Mouse (Mus musculus) embryo, embryonic 11 days (tissue): Measurements from ENCODE around the gene Nynrin.
A peak's percentile ranks its signal among the peaks of the same experiment; 100 is the strongest.

Experiments
- DNase-seq: peaks from one replicate; pipeline ENCODE4 v3.0.0-alpha.2; 2015

The Nynrin gene

DNA sequence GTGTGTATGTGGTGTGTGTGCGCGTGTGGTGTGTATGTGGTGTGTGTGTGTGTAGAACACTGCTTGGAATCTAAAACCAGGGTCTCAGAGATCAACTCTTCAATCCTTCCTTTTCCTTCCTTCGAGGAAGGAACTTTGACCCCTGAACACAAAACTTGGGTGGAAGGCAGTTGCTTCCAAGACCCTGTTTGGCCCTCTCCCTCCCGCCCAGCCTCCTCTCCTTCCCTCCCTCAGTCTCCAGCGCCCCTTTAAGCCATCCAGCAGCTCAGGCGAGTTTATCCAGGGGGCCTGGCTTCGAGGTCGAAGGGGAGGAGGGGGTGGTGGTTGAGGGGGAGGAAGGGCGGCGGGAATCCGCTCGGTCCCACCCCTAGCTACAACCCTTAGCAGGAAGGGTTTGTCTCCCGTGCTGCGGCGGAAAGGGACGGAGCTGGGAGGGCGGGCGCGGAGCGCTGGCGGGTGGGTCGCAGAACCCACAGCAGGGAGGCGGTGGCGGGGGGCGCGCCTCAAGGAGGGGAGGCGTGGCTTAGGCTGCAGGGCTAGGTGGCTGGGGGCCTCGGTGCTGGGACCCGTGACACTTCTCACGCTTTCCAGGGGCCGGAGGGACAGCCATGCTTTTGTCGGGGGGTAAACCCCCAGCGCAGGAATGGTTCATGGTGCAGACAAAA, at the start of gene Nynrin:
Gene Nynrin (plus strand): TSS at position 390 of the 665 bp plus-strand sequence.
- peak; percentile 94 for DNase-seq

DNA sequence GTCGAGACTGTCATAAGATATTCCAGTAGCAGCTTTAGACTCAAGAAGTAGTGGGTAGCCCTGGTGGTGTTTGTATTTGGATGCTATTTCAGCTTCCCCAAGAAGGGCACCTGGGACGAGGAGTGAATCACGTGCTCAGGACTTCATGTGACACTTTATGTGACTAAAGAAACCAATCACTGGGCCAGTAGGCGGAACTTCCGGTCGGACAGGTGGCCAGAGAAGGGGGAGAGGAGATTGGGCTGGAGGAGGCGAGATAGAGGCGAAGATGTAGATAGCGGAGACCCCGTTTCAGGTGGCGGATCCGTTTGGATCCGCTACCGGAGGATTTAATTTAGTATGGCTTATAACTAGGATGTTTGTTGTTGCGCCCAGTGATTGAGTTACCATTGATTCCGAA, 38.9 kb upstream of the Nynrin start:
- peak; percentile 89 for DNase-seq

DNA sequence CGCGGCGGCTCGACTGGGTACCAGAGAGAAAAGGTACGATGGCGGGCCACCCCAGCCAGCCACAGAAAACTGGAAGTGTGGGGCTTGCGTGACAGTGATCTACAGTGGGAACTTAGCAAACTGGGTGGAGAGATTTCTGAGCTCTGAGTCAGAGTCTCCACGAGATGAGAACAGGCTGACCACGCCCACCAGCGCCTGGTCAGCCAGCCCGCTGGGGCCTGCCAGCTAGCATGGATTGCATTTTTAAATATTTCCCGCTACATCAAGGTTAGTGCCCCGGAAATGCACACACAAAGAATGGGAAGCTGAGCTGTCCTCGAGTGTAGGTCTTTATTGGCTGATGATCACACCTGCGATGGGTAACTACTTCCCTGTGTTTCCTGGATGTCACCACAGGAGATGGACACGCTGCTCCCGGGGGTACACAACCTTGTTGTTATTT, 38.5 kb upstream of the Nynrin start:
- peak; percentile 74 for DNase-seq

DNA sequence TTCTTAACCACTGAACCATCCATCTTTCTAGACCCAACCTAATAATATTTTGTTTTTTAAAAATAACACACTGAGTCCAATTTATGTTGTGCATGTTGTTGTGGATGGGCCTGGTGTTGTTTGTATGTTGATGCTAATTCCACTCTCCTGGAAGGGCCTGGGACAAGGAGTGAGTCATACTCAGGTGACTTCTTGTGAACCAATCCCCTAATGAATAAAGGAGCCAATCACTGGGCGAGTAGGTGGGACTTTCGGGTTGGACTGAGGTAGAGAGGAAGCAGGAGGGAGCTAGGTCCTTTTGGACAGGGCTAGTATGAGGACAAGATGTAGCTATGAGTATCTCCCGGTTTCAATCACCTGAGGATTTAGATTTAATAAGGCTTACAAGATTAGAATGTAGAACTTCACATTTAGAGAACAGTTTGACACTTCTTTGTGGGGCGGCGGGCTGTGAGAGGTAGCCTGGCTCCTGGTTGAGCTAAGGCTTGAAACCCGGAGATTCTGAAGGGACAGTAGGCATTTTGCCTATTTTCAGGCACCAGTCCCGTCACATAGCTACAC, 33.9 kb upstream of the Nynrin start:
- DNase-seq: no peak

DNA sequence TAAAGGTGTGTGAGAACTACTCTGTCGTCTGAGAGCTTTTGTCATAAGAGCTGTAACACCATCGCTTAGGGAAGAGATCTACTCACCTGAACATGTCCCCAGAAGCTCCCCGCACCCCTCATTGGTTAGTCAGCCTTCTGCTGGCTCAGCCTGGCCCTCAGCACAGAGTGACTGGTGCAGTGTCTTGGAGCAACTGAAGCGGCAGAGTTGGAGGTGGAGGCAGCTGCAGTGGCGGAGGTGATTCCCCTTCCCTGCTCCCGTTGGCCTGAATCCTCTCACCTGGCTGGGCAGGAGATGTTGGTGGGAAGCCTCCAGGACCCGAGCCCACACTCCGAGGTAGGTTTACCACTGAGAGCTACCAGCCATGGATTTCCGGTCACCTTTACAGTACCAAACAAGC, 33.2 kb upstream of the Nynrin start:
- no peak for DNase-seq

DNA sequence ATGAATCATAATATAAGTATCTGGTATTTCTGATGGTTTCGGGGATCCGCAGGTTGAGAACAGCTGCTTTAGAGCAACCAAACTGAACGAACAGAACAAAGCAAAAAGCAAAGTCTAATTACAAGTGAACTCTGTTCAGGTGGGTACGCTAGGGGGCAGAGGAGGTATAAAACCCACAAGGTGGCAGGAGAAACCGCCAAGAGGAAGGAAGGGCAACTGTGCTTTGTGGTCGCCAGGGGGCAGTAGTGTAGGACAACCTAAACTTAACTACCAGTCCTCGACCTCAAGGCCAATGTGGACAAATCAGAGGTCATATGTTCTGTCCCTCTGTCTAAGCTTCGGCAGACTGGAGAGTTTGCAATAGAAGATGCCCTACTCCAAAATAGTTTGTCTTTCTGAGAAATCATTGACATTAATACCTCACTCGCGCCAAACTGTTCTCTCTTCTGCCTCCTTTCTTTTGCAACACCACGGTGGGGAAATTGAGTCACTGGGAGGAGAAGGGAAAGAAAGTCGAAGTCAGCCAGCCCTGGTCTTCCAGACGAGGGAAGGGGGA, 31.3 kb upstream of the Nynrin start:
- DNase-seq: peak; percentile 90

DNA sequence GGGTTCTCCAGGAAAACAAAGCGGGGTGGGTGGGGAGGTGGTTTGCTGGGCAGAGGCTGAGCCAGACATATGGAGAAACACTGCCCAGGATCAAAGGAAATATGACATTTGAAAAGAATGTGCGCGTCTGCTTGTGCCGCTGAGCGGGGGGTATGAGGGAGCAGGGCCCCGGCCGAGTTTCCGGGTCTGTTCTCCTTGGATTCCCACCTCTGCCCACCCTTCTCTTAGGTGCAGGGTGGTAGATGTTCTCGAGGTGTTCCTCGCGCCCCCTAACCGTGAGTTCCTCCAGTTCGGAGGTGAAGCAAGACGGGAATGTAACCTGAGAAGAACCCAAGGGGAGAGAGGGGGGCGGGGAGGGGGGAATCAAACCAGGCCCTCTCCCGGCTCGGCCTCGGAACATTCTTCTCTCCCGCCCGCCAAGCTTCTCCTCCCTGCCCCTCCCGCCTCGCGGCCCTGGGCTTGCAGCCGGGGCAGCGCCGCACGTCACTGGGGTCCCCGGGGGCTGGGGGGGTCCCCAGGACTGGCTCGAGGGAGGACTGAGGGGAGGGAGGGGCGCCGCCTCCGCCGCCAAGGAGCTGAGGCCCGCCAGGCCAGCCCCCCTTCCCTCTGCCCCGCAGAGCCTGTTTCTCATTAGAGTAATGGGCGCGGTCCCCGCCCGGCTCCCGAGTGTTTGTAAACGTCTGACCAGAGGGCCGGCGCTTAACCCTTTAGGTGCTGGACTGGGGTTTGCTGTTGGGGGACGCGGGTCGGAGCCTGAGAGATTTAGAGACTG, 30.6 kb upstream of the Nynrin start, which contains the start of gene Nfatc4:
Gene Nfatc4 (plus strand): TSS at position 154 of the 772 bp plus-strand sequence.
- DNase-seq: peak; percentile 97

DNA sequence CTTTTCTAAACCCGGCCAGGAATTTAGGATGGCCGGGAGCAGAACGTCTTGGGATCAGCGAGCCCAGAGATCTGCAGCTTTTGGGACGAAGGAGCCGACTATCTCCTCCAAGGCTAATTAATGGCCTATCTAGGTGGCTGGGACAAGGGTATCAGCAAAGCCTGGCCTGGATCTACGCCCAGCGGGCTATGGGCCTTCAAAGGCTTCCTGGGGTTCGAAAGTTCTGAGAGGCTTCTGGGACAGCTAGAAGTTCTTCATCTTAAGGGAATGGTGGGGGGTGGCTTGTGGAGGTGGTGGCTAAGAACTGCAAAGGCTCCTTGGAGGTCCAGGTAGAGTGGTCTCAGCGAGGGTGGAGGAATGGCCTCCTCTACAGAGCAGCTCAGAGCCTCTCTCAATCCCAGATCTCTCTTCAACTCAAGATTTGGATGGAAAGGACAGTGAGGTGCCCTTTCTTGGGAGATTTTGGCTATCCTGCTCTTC, 29.8 kb upstream of the Nynrin start:
- DNase-seq: peak; percentile 77

DNA sequence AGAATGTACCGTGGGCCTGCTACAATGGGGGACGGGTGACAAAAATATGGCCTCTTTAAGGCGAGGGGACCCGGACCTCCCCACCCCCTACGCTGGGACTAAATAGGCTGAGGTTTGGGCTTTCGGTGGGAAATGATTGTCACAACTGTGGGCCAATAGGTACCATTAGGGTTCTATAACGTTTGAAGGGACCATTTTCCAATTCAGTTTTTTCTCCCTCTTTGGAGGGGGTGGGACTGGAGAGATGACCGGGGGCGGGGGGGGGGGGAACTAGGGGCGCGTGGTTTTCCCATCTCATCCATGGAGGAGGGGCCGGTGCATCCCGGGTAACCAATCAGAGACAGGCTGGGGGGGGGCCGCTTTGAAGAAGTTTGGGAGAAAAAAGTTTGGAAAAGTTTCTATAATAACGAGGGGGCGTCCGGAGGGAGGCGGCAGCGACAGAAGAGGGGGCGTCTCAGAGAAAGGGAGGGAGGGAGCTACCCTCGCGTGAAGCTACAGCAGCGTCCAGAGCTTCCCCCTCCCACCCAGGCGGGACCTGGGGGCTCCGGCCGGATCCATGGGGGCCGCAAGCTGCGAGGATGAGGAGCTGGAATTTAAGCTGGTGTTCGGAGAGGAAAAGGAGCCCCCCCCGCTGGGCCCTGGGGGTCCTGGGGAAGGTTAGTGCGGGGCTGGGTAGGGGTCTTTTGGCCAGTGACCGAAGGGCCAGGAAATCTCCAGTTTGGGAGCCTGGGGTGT, 29.2 kb upstream of the Nynrin start:
- DNase-seq: peak; percentile 83

DNA sequence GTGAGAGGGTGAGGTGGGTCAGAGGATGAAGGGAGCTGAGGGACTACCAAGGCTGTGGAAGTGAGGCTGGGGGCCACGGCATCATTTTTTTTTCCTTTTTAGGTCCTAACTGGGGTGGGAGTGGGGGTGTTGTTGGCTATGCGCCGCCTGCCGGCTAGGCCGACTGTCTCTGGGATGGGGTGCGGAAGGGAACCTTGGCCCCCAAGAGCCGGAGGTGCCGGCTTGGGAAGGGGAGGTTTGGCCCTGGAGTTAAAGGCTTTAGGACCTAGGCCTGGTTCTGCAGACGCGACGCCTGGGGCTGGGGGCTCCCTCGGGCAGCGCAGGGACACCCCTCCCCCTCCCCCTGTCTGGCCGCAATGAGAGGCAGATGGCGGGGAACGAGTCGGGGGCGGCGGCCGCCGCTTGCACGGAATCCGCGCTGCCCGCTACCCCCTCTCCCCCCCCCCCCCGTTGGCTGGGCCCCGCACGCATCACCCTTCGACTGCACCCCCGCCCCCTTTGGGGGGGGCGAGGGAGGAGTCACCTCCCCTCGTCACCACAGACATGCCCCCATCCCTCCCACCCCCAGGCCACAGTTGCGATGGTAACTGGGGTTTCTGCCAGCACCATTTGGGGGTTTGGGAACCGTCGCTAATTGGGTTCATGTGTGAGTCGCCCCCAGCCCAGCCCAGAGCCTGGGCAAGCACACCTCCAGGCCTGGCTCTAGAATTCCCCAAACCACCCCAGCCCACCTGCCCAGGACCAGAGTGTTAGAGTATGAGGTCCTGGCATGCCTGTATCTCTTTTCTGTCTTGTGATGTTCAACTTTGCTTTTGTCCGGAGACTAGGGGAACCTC, 28.4 kb upstream of the Nynrin start:
- peak; percentile 81 for DNase-seq

DNA sequence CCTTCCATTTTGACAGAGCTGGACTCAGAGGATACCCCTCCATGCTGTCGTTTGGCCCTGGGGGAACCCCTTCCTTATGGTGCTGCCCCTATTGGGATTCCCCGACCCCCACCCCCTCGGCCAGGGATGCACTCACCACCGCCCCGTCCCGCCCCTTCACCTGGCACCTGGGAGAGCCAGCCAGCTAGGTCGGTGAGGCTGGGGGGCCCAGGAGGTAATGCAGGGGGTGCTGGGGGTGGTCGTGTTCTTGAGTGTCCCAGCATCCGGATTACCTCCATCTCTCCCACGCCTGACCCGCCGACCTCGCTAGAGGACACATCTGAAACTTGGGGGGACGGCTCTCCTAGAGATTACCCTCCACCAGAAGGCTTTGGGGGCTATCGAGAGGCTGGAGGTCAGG, 27.7 kb upstream of the Nynrin start:
- no peak for DNase-seq

DNA sequence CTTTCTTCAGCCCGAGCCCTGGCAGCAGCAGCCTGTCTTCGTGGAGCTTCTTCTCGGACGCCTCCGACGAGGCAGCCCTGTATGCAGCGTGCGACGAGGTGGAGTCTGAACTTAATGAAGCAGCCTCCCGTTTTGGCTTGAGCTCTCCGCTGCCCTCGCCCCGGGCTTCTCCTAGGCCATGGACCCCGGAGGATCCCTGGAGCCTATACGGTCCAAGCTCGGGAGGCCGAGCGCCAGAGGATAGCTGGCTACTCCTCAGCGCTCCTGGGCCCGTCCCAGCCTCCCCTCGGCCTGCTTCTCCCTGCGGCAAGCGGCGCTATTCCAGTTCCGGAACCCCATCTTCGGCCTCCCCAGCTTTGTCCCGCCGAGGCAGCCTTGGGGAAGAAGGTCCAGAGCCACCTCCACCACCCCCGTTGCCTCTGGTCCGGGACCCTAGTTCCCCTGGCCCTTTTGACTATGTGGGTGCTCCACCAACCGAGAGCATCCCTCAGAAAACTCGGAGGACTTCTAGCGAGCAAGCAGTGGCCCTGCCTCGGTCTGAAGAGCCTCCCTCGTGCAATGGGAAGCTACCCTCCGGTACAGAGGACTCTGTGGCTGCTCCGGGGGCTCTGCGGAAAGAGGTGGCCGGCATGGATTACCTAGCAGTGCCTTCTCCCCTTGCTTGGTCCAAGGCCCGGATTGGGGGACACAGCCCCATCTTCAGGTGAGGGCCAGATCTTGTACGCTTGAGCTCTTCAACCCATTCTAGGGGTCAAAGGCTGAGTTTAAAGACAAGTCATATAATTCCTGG, 27.1 kb upstream of the Nynrin start:
- peak; percentile 54 for DNase-seq

DNA sequence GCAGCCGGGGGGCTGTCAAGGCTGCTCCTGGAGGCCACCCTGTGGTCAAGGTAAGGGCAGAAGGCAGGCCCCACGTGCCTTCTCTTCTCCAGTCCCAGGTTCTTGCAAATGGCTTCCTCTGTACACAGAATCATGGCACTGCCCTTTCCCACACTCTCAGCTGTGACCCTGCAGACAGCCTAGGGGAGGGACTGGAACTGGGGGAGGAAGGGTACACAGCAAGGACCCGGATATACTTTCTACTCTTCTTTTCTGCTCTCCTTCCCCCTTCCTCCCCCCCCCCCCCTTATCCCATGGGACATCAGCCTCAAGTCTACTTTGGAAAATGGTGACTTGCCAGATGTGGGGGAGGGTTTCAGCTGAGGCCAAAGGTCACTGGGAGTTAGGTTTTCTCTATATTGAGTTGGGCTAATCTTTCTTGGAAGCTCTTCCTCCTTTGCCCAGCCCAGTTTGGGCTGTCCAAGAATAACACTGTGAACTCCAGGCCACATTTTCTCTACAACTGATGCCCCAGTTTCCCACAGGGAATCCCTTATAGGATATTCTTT, 25.0 kb upstream of the Nynrin start:
- no peak for DNase-seq

DNA sequence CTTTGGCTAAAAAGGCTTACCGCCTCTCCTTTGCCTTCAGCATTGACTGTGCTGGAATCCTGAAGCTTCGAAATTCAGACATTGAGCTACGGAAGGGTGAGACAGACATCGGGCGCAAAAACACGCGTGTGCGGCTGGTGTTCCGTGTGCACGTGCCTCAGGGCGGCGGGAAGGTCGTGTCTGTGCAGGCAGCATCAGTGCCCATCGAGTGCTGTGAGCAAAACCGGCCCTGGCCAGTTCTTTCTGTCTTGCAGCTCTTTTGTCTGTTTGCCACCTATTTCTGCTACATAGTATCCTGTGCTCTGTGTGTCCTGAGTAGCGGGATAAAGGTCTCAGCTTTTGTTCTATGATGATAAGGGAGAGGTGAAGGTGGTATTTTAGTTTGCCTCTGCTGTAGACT, 24.0 kb upstream of the Nynrin start:
- DNase-seq: no peak

DNA sequence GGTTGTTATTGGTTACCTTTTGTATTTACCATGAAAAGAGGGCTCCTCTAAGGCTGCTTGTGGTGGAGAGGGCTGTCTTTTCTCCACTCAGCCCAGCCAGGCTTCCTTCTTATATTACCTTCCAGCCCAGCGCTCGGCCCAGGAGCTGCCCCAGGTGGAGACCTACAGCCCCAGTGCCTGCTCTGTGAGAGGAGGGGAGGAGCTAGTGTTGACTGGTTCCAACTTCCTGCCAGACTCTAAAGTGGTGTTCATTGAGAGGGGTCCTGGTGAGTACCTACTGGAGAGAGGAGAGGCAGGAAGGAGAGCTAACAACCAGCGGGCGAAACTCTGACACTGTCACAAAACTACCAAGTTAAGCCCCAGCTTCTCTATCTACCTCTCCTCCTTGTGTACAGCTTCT, 23.5 kb upstream of the Nynrin start:
- DNase-seq: no peak

DNA sequence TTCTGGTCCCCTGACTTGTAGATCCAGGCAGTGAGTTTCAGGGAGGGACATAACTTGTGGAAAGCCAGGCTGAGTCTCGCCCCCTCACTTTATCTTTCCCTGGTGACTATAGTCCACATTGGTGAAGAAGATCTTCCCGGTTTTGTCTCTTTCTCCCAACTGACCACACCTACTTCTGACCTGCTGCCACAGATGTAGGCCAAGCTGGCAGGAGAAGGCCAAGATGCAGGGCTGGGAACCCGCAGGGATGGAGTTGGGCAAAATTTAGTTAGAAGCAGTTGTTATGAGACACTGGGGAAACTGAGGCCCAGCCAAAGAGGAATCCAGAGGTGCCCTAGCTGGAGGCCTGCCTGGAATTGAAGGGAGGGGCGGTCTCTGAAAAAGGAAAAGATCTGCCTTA, 20.7 kb upstream of the Nynrin start:
- DNase-seq: no peak

DNA sequence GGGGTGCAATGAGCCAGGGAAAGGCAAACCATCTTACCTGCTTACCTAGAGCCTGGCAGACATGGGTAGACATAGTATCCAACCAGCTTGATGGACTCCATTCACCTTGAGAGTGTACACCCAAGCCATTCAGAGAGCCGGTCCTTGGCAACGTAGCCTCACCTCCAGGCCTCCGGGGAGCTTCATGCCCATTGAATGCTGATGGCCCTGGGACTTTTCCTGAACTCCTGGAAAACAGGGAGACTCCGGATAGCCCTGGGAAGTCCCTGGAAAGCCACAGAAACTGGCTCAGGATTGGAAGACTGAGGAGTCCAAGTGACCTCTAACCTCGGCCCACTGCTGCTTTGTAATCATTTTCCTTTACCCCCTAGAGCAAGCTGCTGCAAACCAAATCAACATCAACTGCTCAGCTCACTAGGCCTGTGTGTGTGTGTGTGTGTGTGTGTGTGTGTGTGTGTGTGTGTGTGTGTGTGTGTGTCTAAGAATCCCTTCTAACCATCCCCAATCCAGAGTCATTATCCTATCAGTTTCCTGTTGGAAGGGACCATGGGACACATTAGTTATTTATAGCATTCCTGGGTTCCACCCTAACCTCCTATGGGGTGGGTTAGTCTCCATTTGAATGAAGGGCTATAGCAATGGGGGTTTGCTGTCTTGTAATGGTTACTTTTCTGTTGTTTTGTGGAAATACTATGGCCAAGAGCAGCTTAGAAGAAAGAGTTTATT, 18.8 kb upstream of the Nynrin start:
- no peak for DNase-seq

DNA sequence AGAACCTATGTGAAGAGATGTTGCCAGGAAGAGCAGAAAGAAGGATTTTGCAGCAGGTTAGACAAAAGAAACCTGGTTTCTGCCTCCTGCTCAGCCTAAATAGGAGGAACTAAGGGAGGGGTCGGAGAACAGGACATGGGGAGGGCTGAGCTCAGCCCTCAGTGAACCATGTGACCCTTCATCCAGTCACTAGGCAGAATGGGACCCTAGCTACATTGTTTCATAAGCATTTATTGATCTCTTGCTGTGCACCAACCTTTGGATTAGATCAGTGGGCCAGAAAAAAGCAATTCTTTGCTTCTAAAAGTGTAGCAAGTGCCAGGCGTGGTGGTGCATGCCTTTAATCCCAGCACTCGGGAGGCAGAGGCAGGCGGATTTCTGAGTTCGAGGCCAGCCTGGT, 15.5 kb upstream of the Nynrin start:
- DNase-seq: no peak

DNA sequence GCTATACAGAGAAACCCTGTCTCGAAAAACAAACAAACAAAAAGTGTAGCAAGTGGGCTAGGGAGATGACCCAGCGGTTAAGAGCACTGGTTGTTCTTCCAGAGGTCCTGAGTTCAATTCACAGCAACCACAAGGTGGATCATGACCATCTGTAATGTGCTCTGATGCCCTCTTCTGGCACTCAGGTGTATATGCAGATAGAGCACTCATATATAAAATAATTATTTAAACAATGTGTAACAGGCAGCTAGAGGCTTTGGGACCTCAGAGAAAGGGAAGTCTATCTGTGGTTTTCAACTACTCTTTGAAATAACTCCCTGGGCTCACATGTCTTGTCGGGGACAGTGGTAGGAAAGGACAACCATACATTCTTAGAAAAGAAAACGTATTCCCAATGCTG, 15.1 kb upstream of the Nynrin start:
- no peak for DNase-seq

DNA sequence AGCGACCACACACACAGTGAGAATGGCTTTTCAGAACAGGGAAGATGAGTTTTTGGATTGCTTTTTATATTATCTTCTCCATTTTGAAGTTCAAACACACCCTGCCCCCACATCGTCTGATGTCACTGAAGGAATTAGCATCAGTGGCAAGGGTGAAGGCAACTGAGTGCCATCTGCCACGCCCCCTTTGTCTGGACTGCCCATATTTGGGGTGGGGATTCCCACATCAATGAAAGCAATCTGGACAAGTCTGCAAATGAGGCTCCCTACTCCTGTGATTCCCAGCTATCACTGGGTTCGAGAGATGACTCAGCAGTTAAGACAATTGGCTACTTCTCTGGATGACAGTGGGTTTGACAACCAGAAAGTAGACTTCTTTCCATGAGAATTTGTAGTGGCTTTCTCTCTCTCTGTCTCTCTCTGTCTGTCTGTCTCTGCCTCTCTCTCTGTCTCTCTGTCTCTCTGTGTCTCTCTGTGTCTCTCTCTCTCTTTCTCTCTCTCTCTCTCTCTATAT, 12.9 kb upstream of the Nynrin start:
- no peak for DNase-seq
